Mouse (Mus musculus) kidney, embryonic 16.5 days (tissue): ENCODE data around the gene Ebf3. TPM values are rescaled to one million over a fixed set of nuclear protein-coding genes. Genes with fewer than 3 reads are reported as not detected.
A peak's percentile ranks its signal among the peaks of the same experiment; 100 is the strongest.

Experiments used
- ATAC-seq: fragments of 200-750 bp; cut with Nextera tagmentation; 2 replicates; pipeline ENCODE4 v1.8.0; 2017; ENCODE audit warnings: moderate TSS enrichment; ENCODE audit not compliant: low FRiP score, low TSS enrichment
- H3K27ac ChIP-seq: fragments of 300-500 bp; sonication (generic); 2 replicates; pipeline ENCODE4 v1.5.1; 2014; ENCODE audit warnings: low read length
- H3K27me3 ChIP-seq: fragments of 300-500 bp; sonication (generic); 2 replicates; pipeline ENCODE4 v1.6.1; 2014; ENCODE audit warnings: low read length, control low read depth, mixed read lengths; ENCODE audit not compliant: insufficient read depth
- H3K36me3 ChIP-seq: fragments of 300-500 bp; sonication (generic); 2 replicates; pipeline ENCODE4 v1.6.1; 2014; ENCODE audit warnings: low read length, control low read depth, mixed read lengths; ENCODE audit not compliant: insufficient read depth
- H3K4me1 ChIP-seq: fragments of 300-500 bp; sonication (generic); 2 replicates; pipeline ENCODE4 v1.6.1; 2014; ENCODE audit warnings: low read length, control low read depth, mixed read lengths; ENCODE audit not compliant: insufficient read depth
- H3K4me2 ChIP-seq: fragments of 300-500 bp; sonication (generic); replicated peaks from 2 replicates; pipeline ENCODE4 v1.6.1; 2014; ENCODE audit warnings: low read depth, low read length
- H3K4me3 ChIP-seq: fragments of 300-500 bp; sonication (generic); 2 replicates; pipeline ENCODE4 v1.5.1; 2014; ENCODE audit warnings: mild to moderate bottlenecking, low read length
- H3K9ac ChIP-seq: fragments of 300-500 bp; sonication (generic); replicated peaks from 2 replicates; pipeline ENCODE4 v1.6.1; 2014; ENCODE audit warnings: low read length
- H3K9me3 ChIP-seq: fragments of 300-500 bp; sonication (generic); 2 replicates; pipeline ENCODE4 v1.6.1; 2016; ENCODE audit warnings: low read length, control low read depth
- WGBS: fragments of 180-500 bp; shearing (Covaris S2); extraction: QIAGEN DNeasy Blood & Tissue Kit; methylation state at CpG from one replicate; pipeline ENCODE4 v1.1.7; 2014; 5-methylcytosine and 5-hydroxymethylcytosine counted together
- polyA plus RNA-seq: library from polyadenylated mRNA; unstranded; fragments of >200 nt; fragmentation: Nextera tagmentation; extraction: Ambion mirVana; gene quantifications from 2 replicates; pipeline ENCODE4 v1.2.1, GENCODE M21; 2015

Ebf3 gene
- polyA plus RNA-seq, 1 experiment from 2014 or later: 0.45 TPM

GRCm38 (mm10) chr7:137312933-137313182, 1.4 kb downstream of the Ebf3 start:
- H3K27ac ChIP-seq: no peak overlapping the region
- peak overlapping the region; percentile 67 for H3K9ac ChIP-seq
- no peak for ATAC-seq
- H3K4me3 ChIP-seq: peak overlapping the region; percentile 60
- peak overlapping the region; percentile 92 for H3K4me2 ChIP-seq
- WGBS: 1% methylated on average over 10 of the region's 10 CpGs
- H3K9me3 ChIP-seq: no peaks in the 10 kb centered on the region
- peaks cover 89% of the 10 kb centered on the region for H3K27me3 ChIP-seq
- H3K36me3 ChIP-seq: no peaks in the 10 kb centered on the region
- H3K4me1 ChIP-seq: peaks cover 40% of the 10 kb centered on the region

GRCm38 (mm10) chr7:137312166-137312932, 1.9 kb downstream of the Ebf3 start:
- WGBS: 12% methylated on average over 17 of the region's 17 CpGs
- Histone ChIP-seq H3K9ac (peak overlapping the region; percentile 67), H3K4me1 (peaks cover 35% of the 10 kb centered on the region), H3K27me3 (peaks cover 87% of the 10 kb centered on the region), H3K27ac (no peak overlapping the region), H3K9me3 (no peaks in the 10 kb centered on the region), H3K36me3 (no peaks in the 10 kb centered on the region), H3K4me3 (peak overlapping the region; percentile 60), H3K4me2 (peak overlapping the region; percentile 92)
- no peak for ATAC-seq

GRCm38 (mm10) chr7:137311341-137312110, 2.7 kb downstream of the Ebf3 start:
- Histone ChIP-seq H3K36me3 (no peaks in the 10 kb centered on the region), H3K27me3 (peaks cover 87% of the 10 kb centered on the region), H3K4me3 (peak overlapping the region; percentile 41), H3K9me3 (no peaks in the 10 kb centered on the region), H3K27ac (no peak overlapping the region), H3K4me2 (peak overlapping the region; percentile 60; the same call in 1 of the 2 replicates), H3K4me1 (peaks cover 31% of the 10 kb centered on the region), H3K9ac (no peak overlapping the region)
- WGBS: 9% methylated on average over 8 of the region's 8 CpGs
- no peak for ATAC-seq

DNA sequence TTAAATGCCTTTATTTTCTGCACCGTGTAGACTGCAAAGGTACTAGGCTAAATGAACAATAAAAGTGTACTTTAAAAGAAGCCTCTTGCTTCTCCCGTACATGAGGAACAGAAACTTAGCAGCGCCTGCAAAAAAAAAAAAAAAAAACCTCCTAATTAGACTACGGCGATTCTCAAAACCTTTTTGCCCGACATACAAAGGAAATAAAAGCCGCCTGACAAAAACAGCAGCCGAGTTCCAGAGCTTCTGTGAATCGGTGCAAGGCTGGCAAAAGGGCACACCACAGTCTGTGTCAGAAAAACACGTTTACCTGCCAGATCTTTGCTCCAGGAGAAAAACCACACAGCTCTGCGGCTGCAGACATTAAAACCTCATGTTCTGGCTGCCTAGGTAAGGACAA, 3.4 kb downstream of the Ebf3 start:
- no peak overlapping the region for H3K9ac ChIP-seq
- 7% methylated on average over 11 of the region's 11 CpGs for WGBS
- H3K36me3 ChIP-seq: no peaks in the 10 kb centered on the region
- no peak overlapping the region for H3K27ac ChIP-seq
- no peaks in the 10 kb centered on the region for H3K9me3 ChIP-seq
- H3K4me3 ChIP-seq: peak overlapping the region; percentile 41
- H3K4me2 ChIP-seq: peak overlapping the region; percentile 60; the same call in 1 of the 2 replicates
- peaks cover 86% of the 10 kb centered on the region for H3K27me3 ChIP-seq
- no peak for ATAC-seq
- peaks cover 31% of the 10 kb centered on the region for H3K4me1 ChIP-seq

GRCm38 (mm10) chr7:137310091-137310761, 4.0 kb downstream of the Ebf3 start:
- Histone ChIP-seq H3K4me3 (peak overlapping the region; percentile 41), H3K4me2 (peak overlapping the region; percentile 60), H3K9me3 (no peaks in the 10 kb centered on the region), H3K4me1 (peaks cover 31% of the 10 kb centered on the region), H3K9ac (no peak overlapping the region), H3K36me3 (no peaks in the 10 kb centered on the region), H3K27me3 (peaks cover 80% of the 10 kb centered on the region), H3K27ac (no peak overlapping the region)
- no peak for ATAC-seq
- under 1% methylated on average over 46 of the region's 49 CpGs for WGBS

DNA sequence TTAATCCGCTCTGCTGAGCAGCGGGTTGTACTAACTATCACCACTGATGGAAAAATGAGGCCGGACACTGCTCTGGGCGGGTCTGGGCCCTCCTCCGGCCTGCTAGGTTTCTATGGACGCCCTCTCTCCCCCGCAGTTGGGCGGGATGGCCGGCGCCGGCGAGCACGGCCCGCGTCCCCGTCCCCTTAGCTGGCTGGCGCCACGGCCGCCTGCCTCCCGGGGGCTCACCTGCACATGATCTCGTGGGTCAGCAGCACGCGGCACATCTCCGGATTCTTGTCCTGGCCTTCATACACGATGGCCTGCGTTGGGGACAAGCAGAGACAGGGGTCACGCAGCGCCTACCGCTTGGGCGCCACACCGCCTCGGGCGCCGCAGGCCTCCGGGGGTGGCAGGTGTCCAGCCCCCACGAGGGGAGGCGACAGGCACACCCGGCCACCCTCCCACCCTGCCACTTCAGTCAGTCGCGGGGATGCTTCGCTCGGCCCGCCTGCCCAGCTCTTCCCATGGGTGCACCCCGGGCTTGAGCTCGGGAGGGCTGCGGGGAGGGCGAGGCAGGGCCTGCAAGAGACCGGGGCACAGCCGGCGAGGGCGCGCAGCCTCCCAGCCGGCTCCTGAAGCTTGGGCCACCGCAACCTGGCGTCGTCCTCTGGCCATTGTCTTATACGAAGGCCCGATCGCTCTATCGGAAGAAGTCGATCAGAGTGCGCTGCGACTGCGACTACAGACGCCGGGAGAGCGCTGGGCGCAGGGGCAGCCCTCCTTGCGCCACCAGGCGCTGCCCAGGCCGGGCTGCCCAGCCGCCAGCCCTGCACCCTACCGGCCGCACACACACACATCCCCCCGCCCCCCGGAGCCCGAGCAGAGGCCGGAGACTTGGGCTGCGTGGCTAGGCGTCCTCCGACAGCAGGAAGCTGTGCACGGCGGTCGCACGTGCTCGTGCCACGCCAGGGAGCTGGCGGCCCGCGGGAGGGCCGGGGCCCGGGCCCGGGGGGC, 4.9 kb downstream of the Ebf3 start:
- peak overlapping the region; percentile 41 for H3K4me3 ChIP-seq
- H3K9me3 ChIP-seq: no peaks in the 10 kb centered on the region
- H3K27ac ChIP-seq: no peak overlapping the region
- no peaks in the 10 kb centered on the region for H3K36me3 ChIP-seq
- peak overlapping the region; percentile 45 for H3K9ac ChIP-seq
- H3K4me2 ChIP-seq: peak overlapping the region; percentile 60
- peaks cover 31% of the 10 kb centered on the region for H3K4me1 ChIP-seq
- ATAC-seq: peak; percentile 57
- peaks cover 79% of the 10 kb centered on the region for H3K27me3 ChIP-seq
- 2% methylated on average over 84 of the region's 93 CpGs for WGBS

DNA sequence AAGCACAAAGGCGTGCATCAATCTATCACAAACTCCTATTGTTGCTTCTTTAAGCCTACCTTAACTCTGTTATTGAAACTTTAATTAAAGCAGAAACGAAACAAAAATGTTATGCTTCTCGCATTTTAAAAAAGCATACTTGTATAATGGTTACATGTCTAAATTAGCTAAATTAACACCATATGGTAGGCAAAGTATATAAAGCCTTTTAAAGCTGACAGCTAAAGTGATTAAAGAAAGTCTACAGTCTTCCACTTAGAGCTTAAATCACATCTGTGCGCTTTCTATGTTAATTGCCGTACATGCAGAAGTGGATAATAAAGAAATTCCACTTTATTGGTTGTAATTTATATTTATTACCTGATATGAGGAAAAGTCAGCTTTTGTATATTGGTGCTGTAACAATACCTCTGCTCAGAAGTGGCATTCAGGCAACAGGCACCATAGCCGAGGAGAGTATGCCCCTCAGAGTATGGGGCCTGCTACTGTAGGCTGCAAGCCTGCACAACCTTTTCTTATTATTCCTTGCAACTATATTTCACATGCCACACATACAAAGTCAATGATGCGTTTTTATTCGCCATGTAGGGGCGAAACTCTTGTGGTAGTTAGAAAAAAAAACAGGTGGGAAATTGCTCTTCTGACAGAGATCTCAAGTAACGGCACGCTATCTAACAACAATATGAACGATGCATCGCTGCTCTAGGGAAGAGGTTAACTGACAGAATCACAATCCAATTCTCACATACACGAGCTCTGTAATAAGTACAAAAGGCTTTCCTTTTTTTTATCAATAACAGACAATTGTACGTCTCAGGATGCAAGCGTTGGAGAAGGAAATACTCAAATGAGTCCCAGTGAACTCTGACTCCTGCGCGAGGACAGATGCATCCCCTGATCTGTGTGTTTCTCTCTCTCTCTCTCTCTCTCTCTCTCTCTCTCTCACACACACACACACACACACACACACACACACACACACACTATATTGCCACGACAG, 5.9 kb downstream of the Ebf3 start:
- Histone ChIP-seq H3K9ac (no peak overlapping the region), H3K4me1 (peaks cover 27% of the 10 kb centered on the region), H3K4me3 (no peak overlapping the region), H3K27ac (no peak overlapping the region), H3K4me2 (peak overlapping the region; percentile 60; the same call in 1 of the 2 replicates), H3K36me3 (no peaks in the 10 kb centered on the region), H3K27me3 (peaks cover 79% of the 10 kb centered on the region), H3K9me3 (no peaks in the 10 kb centered on the region)
- ATAC-seq: no peak
- 35% methylated on average over 19 of the region's 19 CpGs for WGBS

DNA sequence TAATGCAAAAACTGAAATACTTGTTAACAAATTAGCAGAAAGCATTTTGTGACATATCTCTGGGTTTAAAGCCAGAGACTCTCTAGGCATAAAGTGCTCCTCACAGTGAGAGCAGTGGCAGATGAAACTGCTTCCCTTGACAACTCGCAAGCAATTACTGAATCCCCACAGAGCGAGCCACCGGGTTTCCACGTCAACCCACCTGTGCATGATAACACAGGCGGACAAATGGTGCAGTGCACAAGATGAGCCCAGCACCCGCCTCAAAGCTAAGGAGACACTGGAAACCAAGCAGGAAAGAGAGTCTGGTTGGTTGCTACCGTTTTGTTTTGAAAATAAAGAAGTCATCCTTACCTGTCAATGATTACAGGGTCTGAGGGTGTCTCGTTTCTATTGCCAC, 7.1 kb downstream of the Ebf3 start:
- Histone ChIP-seq H3K9me3 (no peaks in the 10 kb centered on the region), H3K36me3 (no peaks in the 10 kb centered on the region), H3K27ac (no peak overlapping the region), H3K9ac (no peak overlapping the region), H3K4me2 (no peak overlapping the region), H3K27me3 (peaks cover 77% of the 10 kb centered on the region), H3K4me3 (no peak overlapping the region), H3K4me1 (peaks cover 26% of the 10 kb centered on the region)
- no peak for ATAC-seq
- WGBS: 33% methylated on average over 8 of the region's 8 CpGs
